Mouse (Mus musculus): Measurements from ENCODE around the gene Grm8. TPM values are rescaled to one million over a fixed set of nuclear protein-coding genes. Genes with fewer than 3 reads are reported as not detected.

Grm8 gene
- polyA plus RNA-seq, 1 experiment from 2014 or later = not detected

DNA sequence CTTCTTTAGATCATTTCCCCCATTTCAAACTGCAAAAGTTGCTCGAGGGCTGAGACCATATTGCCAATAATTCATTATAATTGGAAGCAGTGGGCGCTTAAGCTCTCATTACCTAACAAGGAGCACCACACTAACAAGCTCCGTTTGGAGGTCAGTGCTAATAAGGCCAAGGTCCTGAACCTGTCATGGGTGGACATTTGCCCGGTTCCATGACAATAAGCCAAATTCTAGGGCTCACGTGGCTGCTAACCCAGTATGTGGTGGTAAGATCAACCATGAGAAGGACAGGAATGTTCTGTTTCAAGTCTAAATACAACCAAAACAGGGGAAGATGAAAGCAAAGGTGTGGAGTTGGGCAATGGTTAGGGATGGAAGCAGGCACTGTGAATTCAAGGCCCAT lies 322.2 kb downstream of the Grm8 start:
- Histone ChIP-seq H3K4me1 (no peaks in the 10 kb centered on the region), H3K4me3 (no peak overlapping the region), H3K9ac (no peak overlapping the region), H3K27ac (no peak overlapping the region), H3K36me3 (no peaks in the 10 kb centered on the region), H3K4me2 (no peak overlapping the region), H3K9me3 (no peaks in the 10 kb centered on the region), H3K27me3 (no peaks in the 10 kb centered on the region)
- no peak for ATAC-seq (ENCODE audit: borderline replicate concordance, extremely low read depth, low FRiP score, low TSS enrichment)
- 80% methylated on average over 5 of the region's 5 CpGs for WGBS

DNA sequence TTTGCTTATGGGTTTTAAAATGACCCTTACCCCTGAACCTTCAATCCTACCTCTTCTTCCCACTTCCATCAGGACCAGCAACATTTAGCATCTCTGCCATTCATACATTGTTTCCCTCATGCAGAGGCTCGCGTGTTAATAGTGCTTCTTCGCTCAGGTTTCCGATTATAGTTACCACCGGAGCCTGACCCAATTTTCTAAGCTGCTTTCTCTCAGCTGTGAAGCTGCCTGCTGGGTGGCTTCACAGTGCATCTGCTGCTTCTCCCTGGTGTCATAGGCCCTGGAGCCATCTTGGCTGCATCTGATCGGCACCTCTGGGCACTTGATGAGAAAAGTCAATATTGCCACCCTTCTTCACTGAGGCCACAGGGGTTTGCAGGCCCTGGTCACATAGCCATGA lies 325.0 kb downstream of the Grm8 start:
- H3K9ac ChIP-seq = no peak overlapping the region
- H3K4me3 ChIP-seq = no peak overlapping the region
- H3K9me3 ChIP-seq = no peaks in the 10 kb centered on the region
- H3K27me3 ChIP-seq = no peaks in the 10 kb centered on the region
- no peaks in the 10 kb centered on the region for H3K36me3 ChIP-seq
- no peak overlapping the region for H3K4me2 ChIP-seq
- no peak overlapping the region for H3K27ac ChIP-seq
- 71% methylated on average over 6 of the region's 6 CpGs for WGBS
- ATAC-seq (ENCODE audit: borderline replicate concordance, extremely low read depth, low FRiP score, low TSS enrichment) = no peak
- no peaks in the 10 kb centered on the region for H3K4me1 ChIP-seq

DNA sequence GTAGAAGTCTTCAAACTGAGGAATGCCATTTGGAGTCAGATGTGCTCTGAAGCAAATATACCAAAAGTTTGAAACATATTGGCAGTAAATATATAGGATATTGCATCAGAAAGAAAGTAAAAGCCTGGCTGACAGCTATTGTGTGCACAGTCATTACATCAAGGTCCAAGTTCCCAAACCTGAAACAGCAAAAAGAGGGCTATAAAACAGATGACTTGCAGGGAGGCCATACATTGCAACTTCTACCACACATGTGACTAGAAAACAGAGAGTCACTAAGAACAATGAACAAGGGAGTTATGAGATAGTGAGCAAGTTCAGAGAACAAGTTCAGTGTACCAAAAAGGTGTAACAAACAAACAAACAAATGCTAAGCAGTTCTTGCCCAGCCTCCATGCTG lies 328.2 kb downstream of the Grm8 start:
- Histone ChIP-seq H3K27ac (no peak overlapping the region), H3K4me2 (no peak overlapping the region), H3K4me3 (no peak overlapping the region), H3K9me3 (no peaks in the 10 kb centered on the region), H3K27me3 (no peaks in the 10 kb centered on the region), H3K36me3 (no peaks in the 10 kb centered on the region), H3K4me1 (no peaks in the 10 kb centered on the region), H3K9ac (no peak overlapping the region)
- ATAC-seq (ENCODE audit: borderline replicate concordance, extremely low read depth, low FRiP score, low TSS enrichment) = no peak

DNA sequence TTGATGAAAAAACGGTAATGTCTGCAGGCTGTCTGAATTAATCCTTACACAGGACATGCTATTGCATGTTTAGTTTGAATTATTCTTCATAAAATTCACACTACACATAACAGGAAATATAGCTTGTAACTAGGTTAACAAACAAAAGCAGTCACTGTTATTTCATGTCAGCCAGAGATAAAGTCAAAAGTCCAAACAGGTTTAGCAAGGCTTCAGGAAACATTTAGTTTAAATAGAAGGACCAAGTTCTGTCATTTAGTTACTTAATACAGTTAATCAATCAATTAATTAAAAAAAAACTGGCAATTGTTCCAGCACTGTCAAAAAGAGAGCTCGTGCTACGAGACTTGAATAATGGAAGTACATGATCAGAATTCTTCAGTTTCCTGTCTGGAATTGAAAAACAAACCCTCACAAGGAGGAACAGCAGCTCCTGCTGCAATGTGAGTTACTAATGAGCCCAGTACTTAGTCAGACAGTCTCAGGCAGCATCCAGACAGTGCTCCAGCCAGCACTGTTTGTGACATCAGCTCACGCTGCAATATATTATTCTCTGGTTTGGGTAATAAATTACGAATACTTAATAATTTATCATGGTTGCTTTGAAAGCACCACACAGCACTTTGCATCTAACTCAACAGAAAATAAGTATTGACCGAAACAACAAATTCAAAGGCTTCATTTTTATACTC lies 334.0 kb downstream of the Grm8 start:
- ATAC-seq (ENCODE audit: borderline replicate concordance, extremely low read depth, low FRiP score, low TSS enrichment) = no peak
- Histone ChIP-seq H3K27ac (no peak overlapping the region), H3K9me3 (no peaks in the 10 kb centered on the region), H3K4me2 (no peak overlapping the region), H3K9ac (no peak overlapping the region), H3K4me3 (no peak overlapping the region), H3K4me1 (no peaks in the 10 kb centered on the region), H3K27me3 (no peaks in the 10 kb centered on the region), H3K36me3 (no peaks in the 10 kb centered on the region)
- 62% methylated on average over 6 of the region's 6 CpGs for WGBS

DNA sequence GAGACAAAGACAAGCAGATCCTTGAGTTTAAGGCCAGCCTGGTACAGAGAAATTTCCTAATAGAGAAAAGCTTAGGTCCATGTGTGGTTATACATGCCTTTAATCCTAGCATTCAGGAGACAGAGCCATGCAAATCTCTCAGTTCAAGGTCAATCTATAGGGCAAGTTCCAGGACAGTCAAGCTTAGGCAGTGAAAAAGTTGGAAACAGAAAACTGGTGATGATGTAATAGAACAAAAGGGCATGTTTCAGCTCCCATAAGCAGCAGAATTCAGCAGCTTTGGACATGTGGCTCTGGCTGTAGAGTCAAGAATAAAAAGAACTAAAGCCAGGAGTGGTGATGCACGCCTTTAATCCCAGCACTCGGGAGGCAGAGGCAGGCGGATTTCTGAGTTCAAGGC lies 336.2 kb downstream of the Grm8 start:
- Histone ChIP-seq H3K27ac (no peak overlapping the region), H3K4me1 (no peaks in the 10 kb centered on the region), H3K27me3 (no peaks in the 10 kb centered on the region), H3K36me3 (no peaks in the 10 kb centered on the region), H3K4me2 (no peak overlapping the region), H3K9me3 (no peaks in the 10 kb centered on the region), H3K9ac (no peak overlapping the region), H3K4me3 (no peak overlapping the region)
- no peak for ATAC-seq (ENCODE audit: borderline replicate concordance, extremely low read depth, low FRiP score, low TSS enrichment)
- 88% methylated on average over 3 of the region's 3 CpGs for WGBS

DNA sequence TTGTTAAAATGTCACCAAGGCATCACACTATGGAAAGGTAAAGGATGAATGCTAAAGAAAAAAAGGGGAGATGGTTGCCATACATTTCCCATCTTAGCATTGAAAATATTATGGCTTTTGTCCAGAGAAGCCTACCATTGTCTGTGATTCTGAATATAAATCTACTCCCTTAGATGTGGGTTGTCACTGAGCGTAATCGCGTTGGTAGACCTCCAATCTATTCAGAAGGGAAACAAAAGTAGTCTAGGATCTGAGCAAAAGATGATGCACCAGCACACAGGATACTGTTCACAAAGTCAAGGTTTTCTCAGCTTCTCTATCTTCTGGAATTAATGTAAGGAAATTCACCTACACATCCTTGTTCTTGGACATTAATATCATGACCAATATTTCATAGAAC lies 345.4 kb downstream of the Grm8 start:
- no peak for ATAC-seq (ENCODE audit: borderline replicate concordance, extremely low read depth, low FRiP score, low TSS enrichment)
- Histone ChIP-seq H3K4me1 (no peaks in the 10 kb centered on the region), H3K9me3 (no peaks in the 10 kb centered on the region), H3K27me3 (no peaks in the 10 kb centered on the region), H3K9ac (no peak overlapping the region), H3K4me2 (no peak overlapping the region), H3K27ac (no peak overlapping the region), H3K4me3 (no peak overlapping the region), H3K36me3 (no peaks in the 10 kb centered on the region)
- WGBS = 90% methylated on average over 3 of the region's 3 CpGs

DNA sequence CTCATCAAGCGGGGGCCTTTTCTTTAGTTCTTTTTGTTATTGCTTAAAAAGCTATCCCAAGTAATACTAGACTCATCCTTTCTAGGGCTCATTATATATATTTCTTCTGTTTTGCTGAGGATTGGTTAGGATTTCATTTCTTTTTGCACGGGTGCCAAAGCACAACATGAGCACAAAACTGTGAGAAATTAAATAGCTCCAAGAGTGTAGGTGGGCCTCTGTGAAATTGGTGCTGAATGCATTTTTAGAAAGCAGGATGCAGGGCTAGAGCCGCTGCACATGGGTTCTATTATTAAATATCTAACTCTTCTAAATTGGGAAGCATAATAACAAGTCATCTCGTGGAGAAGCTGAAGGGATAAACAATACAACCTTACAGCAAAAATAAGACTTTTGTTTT lies 345.8 kb downstream of the Grm8 start:
- H3K27me3 ChIP-seq = no peaks in the 10 kb centered on the region
- no peaks in the 10 kb centered on the region for H3K9me3 ChIP-seq
- 79% methylated on average over 4 of the region's 4 CpGs for WGBS
- no peak overlapping the region for H3K9ac ChIP-seq
- no peak overlapping the region for H3K27ac ChIP-seq
- H3K4me1 ChIP-seq = no peaks in the 10 kb centered on the region
- no peak overlapping the region for H3K4me2 ChIP-seq
- H3K4me3 ChIP-seq = no peak overlapping the region
- H3K36me3 ChIP-seq = no peaks in the 10 kb centered on the region
- no peak for ATAC-seq (ENCODE audit: borderline replicate concordance, extremely low read depth, low FRiP score, low TSS enrichment)

DNA sequence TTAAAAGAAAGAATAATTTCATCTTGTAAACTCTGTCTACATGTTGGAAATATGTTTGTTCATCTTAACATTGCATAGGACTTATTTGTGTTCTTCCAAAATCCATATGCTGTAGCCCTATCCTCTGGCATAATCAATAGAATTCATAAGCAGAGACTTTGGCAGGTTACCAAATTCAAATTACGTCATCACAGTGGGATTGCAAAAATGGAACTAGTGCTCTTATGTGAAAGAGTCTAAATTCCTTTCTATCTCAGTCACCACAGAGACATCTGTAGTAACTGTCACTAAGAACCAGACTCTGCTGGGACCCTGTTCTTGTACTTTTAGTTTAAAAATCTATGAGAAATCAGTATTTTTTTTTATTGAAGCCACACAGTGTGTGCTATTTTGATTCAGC lies 352.7 kb downstream of the Grm8 start:
- ATAC-seq (ENCODE audit: borderline replicate concordance, extremely low read depth, low FRiP score, low TSS enrichment) = no peak
- Histone ChIP-seq H3K4me3 (no peak overlapping the region), H3K4me1 (no peaks in the 10 kb centered on the region), H3K27ac (no peak overlapping the region), H3K27me3 (no peaks in the 10 kb centered on the region), H3K36me3 (no peaks in the 10 kb centered on the region), H3K9ac (no peak overlapping the region), H3K9me3 (no peaks in the 10 kb centered on the region), H3K4me2 (no peak overlapping the region)
- WGBS = 33% methylated on average over 1 of the region's 1 CpGs

DNA sequence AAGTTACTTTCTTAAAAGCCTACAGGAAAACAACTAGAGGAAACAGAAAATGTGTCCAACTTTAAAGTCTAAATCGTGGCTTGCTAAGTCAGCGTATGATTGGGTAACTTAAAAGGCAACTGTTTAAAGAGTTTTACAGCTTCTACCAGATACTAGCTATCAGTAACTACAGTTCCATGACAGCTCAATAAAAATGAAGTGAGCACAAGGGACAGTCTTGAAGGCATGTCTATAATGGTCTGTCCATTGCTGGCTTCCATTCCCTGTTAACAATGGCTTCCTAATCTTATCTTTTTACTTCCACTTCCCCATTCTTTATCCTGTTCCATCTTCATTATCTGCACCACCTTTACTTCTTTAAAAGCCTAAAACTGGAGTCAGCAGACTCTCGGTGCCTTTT lies 353.6 kb downstream of the Grm8 start:
- Histone ChIP-seq H3K4me1 (no peaks in the 10 kb centered on the region), H3K9me3 (no peaks in the 10 kb centered on the region), H3K4me2 (no peak overlapping the region), H3K9ac (no peak overlapping the region), H3K4me3 (no peak overlapping the region), H3K27me3 (no peaks in the 10 kb centered on the region), H3K36me3 (no peaks in the 10 kb centered on the region), H3K27ac (no peak overlapping the region)
- ATAC-seq (ENCODE audit: borderline replicate concordance, extremely low read depth, low FRiP score, low TSS enrichment) = no peak
- 77% methylated on average over 3 of the region's 3 CpGs for WGBS

DNA sequence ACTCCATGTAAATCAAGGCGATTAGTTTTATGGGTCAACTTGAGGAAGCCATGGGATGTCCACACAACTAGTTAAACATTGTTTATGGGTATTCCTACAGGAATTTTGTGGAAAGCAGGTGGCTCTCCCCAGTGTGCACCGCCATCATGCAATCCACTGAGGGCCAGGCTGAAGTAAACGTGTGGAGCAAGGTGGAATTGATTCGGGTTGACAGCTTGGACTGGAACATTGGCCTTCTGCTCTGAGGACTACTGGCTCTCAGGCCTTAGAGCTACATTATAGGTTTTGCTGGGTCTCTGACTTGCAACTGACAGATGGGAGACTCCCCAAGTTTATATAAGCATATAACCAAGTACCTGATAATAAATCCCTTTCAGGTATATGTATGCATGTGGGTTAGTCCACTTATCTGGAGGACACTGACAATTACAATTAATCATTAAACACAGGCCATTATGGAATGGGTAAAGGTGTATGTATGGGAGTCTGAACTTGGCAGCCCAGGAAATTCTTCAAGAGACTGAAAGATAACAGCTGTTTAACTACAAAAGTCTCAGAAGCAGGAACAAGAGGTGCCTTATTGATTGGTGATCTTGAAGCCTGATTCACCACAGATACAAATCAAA lies 359.2 kb downstream of the Grm8 start:
- Histone ChIP-seq H3K4me2 (no peak overlapping the region), H3K27ac (no peak overlapping the region)

DNA sequence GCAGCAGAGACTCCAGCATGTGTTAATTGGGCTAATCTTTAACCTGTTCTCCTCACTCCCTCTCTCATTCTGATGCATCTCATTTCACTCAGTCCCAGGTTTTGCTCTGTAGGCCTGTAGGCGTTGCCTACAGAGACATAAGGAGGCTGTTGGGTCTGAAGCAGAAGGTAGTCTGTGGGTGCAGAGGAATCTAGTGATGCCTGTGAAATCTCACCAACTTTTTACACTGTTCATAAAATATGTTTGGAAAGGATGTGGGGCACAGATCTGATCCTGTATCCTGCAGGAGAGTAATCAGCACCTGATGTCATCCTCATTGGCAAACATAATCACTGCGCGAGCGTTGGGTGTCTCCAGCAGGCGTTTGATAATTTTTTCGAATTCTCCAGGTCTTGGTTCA lies 372.9 kb downstream of the Grm8 start:
- Histone ChIP-seq H3K9me3 (no peaks in the 10 kb centered on the region), H3K9ac (no peak overlapping the region), H3K36me3 (no peaks in the 10 kb centered on the region), H3K4me1 (no peaks in the 10 kb centered on the region), H3K4me2 (no peak overlapping the region), H3K4me3 (no peak overlapping the region), H3K27ac (no peak overlapping the region), H3K27me3 (no peaks in the 10 kb centered on the region)
- WGBS = 74% methylated on average over 6 of the region's 6 CpGs
- ATAC-seq (ENCODE audit: borderline replicate concordance, extremely low read depth, low FRiP score, low TSS enrichment) = no peak

More for the DNA sequence above, 359.2 kb downstream of the Grm8 start:
- H3K27me3 ChIP-seq = no peaks in the 10 kb centered on the region
- no peak for ATAC-seq (ENCODE audit: borderline replicate concordance, extremely low read depth, low FRiP score, low TSS enrichment)
- no peak overlapping the region for H3K9ac ChIP-seq
- no peaks in the 10 kb centered on the region for H3K36me3 ChIP-seq
- WGBS = 69% methylated on average over 4 of the region's 4 CpGs
- H3K9me3 ChIP-seq = no peaks in the 10 kb centered on the region
- H3K4me1 ChIP-seq = no peaks in the 10 kb centered on the region
- no peak overlapping the region for H3K4me3 ChIP-seq

DNA sequence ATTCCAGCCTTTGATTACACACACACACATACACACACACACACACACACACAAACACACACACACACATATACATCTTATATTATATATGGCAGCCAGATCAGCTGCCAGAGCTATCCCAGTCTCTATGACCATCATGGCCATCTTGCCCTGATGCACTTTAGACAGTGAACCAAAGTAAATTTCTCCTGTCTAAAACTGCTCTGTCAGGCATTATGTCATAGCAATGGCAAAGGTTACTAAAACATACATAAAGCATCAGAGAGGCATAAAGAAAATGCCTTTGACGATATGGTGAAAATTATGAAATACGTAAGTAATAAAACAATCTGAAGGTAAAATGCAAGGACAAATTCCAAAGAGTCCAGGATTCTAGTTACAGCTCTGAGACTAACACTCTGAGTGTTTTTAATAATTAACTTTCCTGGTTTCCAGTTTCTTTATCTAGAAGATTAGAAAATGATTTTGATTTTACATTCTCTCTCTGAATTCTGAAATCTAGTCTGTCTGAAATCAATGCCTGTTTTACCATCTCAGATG lies 381.6 kb downstream of the Grm8 start:
- Histone ChIP-seq H3K9ac (no peak overlapping the region), H3K9me3 (no peaks in the 10 kb centered on the region), H3K4me2 (no peak overlapping the region), H3K4me3 (no peak overlapping the region), H3K4me1 (no peaks in the 10 kb centered on the region), H3K27ac (no peak overlapping the region), H3K36me3 (no peaks in the 10 kb centered on the region), H3K27me3 (no peaks in the 10 kb centered on the region)
- 81% methylated on average over 2 of the region's 2 CpGs for WGBS
- ATAC-seq (ENCODE audit: borderline replicate concordance, extremely low read depth, low FRiP score, low TSS enrichment) = no peak
